In the genomic region with DNA sequence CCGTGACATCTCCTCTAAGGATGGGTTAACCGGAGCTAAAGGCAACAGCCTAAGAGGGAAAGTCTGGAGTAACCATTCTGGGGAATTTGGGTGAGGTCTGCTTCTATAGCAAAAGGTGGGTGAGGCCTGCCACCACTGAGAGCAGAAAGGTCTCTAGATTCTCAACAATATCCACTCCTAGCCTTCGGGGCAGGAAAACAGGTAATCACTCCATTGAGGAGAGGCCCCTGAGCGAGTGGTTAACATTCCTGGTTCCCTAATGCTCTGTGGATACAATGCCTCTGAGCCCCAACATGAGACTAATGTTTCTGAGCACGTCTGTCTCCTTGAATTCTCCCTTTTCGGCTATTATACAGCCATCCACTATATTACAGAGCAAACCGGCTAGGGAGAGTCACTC, we compare ENCODE assay signal across 33 mouse cellular contexts. TPM values are rescaled to one million over a fixed set of nuclear protein-coding genes. Genes with fewer than 3 reads are reported as not detected.
"Had no signal": no experiment of that assay in that cellular context is flagged by ENCODE, and none has a peak within 500 bp of the region (broad histone marks: within the 10 kb centered on the region; RNA-seq: fewer than 3 reads in every experiment).

No protein-coding gene starts in this region.

- H3K4me3 ChIP-seq: gastrocnemius, adult 2 months; heart, adult 2 months; heart, embryonic 10.5 days; heart, embryonic 12.5 days; hindbrain, embryonic 10.5 days; hindbrain, embryonic 12.5 days; hindbrain, embryonic 15.5 days; kidney, embryonic 15.5 days; limb, embryonic 13.5 days; limb, embryonic 15.5 days; liver, embryonic 12.5 days had no signal

- DNase-seq: gastrocnemius, adult 2 months; gastrocnemius, postnatal 10 days; gastrocnemius, postnatal 25 days; heart, adult 2 months; heart, postnatal 10 days; heart, postnatal 4 days; kidney, adult 11 months; kidney, adult 2 months; kidney, adult 9 months; kidney, postnatal 14 days; kidney, postnatal 36 days; layer of hippocampus, adult 9-11 months; layer of hippocampus, postnatal 36 days; left cerebral cortex, postnatal 4 days had no signal

- H3K27me3 ChIP-seq: heart, embryonic 12.5 days; hindbrain, embryonic 12.5 days; hindbrain, embryonic 15.5 days; kidney, embryonic 15.5 days; limb, embryonic 13.5 days; limb, embryonic 15.5 days; liver, embryonic 12.5 days had no signal

- H3K9me3 ChIP-seq: hindbrain, embryonic 15.5 days; limb, embryonic 15.5 days had no signal

- H3K4me2 ChIP-seq: heart, embryonic 12.5 days; hindbrain, embryonic 12.5 days; hindbrain, embryonic 15.5 days; kidney, embryonic 15.5 days; limb, embryonic 13.5 days; limb, embryonic 15.5 days; liver, embryonic 12.5 days had no signal

- H3K27ac ChIP-seq: gastrocnemius, adult 2 months; heart, adult 2 months; heart, embryonic 10.5 days; hindbrain, embryonic 10.5 days; hindbrain, embryonic 12.5 days; hindbrain, embryonic 15.5 days; hindbrain, postnatal 0 days; kidney, embryonic 15.5 days; kidney, postnatal 0 days; limb, embryonic 13.5 days; limb, embryonic 15.5 days; liver, embryonic 12.5 days; liver, embryonic 14.5 days had no signal

- ATAC-seq: hindbrain, postnatal 0 days; intestine, embryonic 16.5 days; liver, embryonic 12.5 days had no signal

- H3K9ac ChIP-seq: heart, embryonic 12.5 days; hindbrain, embryonic 12.5 days; hindbrain, embryonic 15.5 days; kidney, embryonic 15.5 days; limb, embryonic 13.5 days; limb, embryonic 15.5 days; liver, embryonic 12.5 days; liver, embryonic 14.5 days had no signal

RNA-seq across cellular contexts. Expression of a gene that starts 25.3 kb away (rescaled TPM):
- polyA plus RNA-seq: heart, adult 2 months; heart, embryonic 10.5 days; heart, embryonic 12.5 days; heart, embryonic 14.5 days; heart, embryonic 16.5 days; hindbrain, embryonic 10.5 days; hindbrain, embryonic 12.5 days; hindbrain, embryonic 15.5 days; hindbrain, postnatal 0 days; intestine, embryonic 14.5 days; intestine, embryonic 16.5 days; kidney, adult 2 months; kidney, embryonic 15.5 days; large intestine, adult 2 months; limb, embryonic 13.5 days; limb, embryonic 15.5 days; liver, adult 2 months; liver, embryonic 12.5 days; liver, embryonic 14.5 days; liver, embryonic 16.5 days had no signal

RNA-seq across cellular contexts. Expression of a gene that starts 50.1 kb away (rescaled TPM):
- polyA plus RNA-seq: heart, adult 2 months; heart, embryonic 10.5 days; heart, embryonic 12.5 days; heart, embryonic 14.5 days; heart, embryonic 16.5 days; hindbrain, embryonic 10.5 days; hindbrain, embryonic 12.5 days; hindbrain, embryonic 15.5 days; hindbrain, postnatal 0 days; intestine, embryonic 14.5 days; intestine, embryonic 16.5 days; kidney, adult 2 months; kidney, embryonic 15.5 days; kidney, postnatal 0 days; large intestine, adult 2 months; limb, embryonic 13.5 days; limb, embryonic 15.5 days; liver, adult 2 months; liver, embryonic 12.5 days; liver, embryonic 14.5 days; liver, embryonic 16.5 days had no signal
